Mouse (Mus musculus): ENCODE results near the gene Efna2.
"Not testable (repeated sequence)": the region's sequence is repeated elsewhere in the genome, so short reads cannot be mapped to it uniquely, and the experiment has no call there.

The Efna2 gene

DNA sequence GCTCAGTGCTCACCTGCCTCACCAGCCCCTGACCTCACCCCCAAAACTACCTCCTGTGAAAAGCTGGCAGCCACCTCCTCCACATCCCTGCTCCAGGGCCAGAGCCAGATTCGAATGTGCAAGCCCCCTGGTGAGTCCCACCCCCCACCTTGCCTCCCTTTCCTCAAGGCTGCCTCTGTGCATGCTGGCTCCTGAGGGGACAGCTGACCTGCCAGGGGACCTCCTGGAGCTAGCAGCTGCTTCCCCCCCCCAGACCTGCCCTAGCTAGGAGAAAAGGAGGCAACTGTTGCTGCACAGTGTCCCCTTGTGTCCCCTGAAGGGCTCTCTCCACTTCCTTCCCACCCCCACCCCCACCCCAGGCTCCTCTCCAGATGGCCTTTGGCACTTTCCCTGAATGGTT, 24.0 kb upstream of the Efna2 start:
- DNase-seq (ENCODE audit: low read depth): no peak

DNA sequence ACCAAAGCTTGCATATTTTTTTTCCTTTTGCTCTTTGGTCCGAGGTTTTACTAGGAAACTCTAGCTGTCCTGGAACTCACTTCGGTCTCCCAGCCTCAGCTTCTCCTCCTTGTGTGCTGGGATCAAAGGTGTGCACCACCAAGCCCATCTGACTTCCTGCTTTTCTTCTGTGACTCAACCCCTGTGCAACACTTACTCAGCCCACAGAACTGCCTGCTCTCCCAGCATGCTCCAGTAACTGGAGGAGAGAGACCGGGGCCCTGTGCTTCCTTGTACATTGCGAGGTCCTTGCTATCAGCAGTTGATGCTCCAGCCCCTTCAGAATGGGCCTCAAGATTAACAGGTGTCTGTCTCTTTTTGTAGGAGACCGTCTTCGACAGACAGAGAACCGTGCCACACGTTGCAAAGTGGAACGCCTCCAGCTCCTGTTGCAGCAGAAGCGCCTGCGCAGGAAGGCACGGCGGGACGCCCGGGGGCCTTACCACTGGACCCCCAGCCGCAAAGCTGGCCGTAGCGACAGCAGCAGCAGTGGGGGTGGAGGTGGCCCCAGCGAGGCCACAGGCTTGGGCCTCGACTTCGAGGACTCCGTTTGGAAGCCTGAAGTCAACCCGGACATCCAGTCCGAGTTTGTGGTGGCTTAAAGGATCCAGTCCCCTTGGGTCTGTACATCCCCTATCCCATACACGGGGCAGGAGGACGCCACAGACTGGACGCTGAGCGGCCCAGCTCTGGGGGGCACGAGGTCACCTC, 23.1 kb upstream of the Efna2 start:
- peak; percentile 45 for DNase-seq (ENCODE audit: low read depth)

DNA sequence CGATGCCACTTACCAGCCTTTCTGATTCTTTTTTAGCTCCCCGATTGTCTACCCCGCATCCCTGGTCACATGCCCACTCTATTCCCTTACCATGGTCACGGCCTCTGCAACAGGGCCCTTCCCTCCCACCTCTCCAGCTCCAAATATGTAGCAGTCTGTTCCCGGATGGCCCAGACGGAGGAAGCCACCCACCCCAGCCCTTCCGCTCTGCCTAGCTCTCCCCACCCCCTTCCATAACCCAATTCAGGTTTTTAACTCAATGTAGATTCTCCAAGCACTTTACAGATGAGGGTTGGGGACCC, 22.6 kb upstream of the Efna2 start:
- no peak for DNase-seq (ENCODE audit: low read depth)

DNA sequence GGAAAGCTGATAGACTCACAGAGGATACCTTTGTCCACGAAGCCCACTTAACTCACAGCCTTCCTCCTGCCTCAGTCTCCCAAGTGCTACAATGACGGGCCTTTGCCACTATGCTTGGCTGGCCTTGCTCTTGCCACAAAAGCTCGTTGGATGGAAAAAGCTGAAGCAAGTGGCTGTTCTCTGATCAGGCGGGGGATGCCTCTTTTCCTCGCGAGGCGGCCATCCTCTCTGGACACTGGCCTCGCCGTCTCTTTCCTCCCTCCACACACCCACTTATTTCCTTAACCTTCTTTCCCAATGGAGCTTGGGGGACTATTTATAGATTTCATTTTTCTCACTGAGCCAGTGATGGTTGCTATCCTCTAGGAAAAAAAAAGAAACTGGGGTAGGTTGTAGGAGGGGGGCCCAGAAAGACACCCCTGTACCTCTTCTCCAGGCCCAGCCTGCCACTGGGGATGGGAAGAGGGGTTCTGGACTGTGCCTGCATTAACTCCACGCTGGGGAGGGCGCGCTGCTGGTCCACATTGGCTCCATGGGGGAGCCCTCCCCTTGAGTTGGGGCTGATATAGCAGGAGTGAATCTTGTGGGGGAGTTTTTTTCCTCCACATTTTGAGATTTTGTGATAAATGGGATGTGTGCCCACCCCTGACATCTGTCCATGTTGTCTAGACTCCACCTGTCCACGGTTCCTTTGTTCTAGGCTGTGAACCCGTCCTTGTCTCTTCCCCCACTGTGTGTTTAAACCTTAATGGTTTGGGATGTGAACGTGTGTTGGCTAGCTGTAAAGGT, 21.9 kb upstream of the Efna2 start:
- DNase-seq (ENCODE audit: low read depth): no peak

DNA sequence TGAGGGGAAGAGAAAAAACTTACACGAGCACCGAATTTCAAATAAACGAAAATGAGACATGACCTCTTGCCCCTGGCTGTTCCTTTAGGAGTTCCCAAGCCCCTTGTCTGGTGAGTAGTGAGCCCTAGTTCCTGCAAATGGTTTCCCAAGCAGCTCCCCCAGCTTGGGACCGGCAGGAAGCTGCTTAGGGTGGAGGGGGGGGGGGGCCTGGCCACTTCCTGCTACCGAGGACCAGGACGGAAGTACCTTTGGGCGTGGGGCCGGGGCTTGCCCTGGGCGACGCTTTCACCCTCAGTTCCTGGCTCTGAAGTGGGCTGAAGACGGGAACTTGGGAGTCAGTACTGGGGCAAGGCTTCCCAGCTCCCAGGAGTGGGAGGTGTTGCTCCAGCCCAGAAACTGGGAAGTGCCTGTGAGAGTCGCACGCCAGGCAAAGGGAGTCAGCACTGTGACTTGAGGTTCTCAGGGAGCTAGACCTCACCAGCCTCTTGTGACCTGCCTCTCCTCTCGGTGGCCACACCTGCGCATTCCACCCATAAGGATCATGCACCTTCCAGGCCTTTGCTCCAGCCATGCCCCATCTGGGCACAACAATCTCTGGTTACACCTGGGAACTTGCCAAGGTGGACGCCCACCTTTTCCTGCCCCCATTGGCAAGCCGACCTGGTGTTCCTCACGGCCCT, 20.8 kb upstream of the Efna2 start:
- DNase-seq (ENCODE audit: low read depth): peak; percentile 77

DNA sequence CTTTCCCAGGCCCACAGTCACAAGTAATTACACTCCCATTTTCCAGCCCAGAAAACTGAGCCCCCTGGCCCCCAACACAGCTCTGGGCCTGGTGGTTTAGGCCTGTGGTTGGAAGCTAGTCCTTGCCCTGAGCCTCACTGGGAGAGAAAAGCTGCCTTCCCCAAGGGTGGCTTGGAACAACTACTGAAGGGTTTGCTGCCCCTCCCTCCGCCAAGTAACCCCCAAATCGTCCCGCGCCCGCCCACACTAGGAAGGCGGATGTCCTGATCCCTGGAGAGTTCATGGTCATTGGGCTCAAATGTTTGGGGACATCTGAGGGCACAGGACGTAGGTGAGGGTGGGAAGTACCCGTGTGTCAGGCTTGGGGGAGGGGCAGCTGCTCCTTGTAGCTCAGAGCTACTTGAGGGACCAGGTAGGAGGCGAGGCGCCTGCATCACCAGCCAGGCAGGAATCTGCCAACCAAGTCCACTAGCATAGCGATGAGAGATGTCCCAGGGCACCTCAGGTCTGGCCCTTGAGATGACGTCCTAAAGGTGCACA, 20.2 kb upstream of the Efna2 start:
- peak; percentile 56 for DNase-seq (ENCODE audit: low read depth)

DNA sequence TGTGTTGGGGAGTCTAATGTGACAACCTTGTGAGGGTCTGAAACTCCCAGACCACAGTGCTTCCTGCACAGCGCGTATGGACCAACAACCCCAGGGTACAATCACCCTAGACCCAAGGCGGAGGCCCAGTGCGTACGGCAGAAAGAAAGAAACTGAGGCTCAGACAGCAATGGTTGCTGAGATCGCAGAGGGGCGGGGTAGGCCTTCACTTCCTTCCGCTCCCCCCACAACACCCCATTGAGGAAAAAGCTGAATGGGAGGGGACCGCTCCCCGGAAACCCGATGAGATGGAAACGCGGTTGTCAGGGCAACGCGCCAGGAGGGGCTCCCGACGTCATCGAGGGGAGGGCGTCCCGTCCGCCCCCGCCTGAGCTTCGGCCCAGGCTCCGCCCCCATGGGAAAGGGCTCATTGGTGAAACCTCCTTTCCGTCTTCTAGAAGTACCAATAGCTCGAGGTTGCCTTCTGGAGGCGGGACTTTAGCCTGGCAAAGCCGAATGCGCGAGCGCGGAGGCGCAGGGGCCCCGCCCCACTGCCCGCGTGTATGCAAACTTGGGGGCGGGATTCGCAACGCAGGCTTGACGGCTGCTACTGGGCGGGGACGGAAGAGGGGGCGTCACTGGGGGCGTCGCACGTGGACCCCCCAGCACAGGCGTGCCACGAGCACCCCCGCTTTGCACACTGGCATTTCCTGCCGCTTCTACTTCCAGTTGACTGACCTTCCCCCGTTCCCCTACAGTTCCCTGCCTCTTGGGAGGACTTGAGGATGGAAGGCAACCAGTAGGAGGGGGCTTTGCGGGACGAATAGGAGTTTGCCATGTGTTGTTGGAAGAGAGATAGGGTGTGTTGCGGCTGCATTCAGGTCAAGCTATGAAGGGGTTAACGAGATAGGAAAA, 19.5 kb upstream of the Efna2 start:
- peak; percentile 100 for DNase-seq (ENCODE audit: low read depth)

DNA sequence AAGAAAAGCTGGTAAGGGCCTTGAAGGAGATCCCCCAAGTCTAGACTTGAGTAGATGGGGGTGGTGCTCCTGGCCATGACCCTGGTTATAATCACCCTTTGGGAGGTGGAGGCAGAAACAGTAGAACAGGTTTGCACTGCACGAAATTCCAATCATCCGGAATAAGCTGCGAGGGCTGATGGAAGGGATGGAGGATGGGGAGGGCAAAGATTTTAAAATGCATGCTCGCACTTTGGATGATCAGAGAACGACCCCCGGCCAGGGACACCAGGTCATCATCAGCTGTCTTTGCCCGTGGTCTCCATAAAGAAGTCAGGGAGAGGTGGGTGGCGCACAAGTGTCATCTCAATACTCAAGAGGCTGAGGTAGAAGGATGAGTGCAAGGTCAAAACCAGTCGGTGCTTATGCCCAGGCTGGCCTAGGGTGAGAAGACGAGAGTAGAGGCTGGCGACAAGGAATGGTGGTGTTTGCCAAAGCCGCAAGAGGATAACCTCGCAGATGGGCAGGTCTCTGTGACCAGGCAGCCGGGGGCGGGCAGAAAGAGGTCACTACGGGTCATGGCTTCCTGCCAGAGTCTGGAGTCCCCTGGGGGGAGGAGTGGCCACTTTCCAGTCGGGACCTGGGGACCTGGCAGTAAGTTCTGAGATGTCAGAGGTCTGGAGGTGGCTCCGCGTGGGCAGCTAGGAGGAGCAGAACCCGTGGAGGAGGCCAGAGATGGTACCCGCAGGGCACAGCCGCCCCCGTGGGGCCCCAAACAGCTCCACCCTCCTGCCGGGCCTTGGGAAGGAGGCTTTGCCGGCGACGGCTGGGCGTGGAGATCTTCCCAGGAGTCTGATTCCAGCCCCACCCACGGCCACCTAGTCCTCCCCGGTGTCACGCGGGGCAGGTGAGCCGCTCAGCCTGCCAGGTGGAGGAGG, 18.6 kb upstream of the Efna2 start:
- DNase-seq (ENCODE audit: low read depth): peak; percentile 86

DNA sequence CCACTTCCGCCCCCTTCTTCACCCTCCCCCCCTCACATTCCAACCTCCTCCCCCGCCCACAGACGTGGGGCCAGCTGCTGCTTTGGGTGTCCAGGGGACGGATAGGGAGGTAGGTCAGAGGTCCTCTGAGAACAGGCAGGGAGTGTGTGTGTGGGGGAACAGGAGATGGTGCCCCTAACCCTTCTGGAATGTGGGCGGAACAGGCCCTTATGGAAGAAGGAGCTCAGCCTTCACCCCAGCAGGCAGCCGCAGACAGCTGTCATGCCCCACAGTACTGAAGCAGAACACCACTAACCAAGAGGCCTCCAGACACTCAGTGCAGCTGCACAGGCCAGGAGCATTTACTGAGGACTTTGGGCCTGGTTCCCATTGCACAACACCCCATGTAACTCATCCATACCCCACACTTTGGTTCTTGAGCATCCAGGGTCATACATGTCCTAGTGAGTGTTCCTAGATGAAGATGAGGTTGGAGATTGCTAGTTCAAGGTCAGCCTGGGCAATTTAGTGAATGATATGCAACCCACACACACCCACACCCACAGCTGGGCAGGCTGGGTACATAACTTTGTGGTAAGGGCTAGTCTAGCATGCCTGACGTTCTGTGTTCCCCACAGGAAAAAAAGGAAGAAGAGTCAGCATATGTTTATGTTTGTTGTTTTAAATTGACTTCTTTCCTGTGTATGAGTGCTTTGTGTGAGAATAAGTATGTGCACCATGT, 17.6 kb upstream of the Efna2 start:
- DNase-seq (ENCODE audit: low read depth): peak; percentile 85

DNA sequence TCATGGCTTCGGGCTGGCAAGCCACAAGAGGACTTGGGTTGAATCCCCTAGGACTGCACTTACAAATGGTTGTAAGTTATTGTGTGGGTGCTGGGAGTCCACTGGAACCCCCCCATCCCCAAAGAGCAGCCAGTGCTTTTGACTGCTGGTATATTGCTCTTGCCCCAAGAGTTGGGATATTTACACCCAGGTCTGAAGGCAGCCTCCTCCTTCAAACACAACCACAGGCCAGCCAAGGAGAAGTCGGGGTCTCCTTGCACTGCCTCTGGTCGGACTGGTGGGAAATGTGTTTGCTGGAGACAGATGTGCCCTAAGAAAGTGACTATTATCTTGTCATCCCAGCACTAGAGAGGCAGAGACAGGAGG, 17.1 kb upstream of the Efna2 start:
- DNase-seq (ENCODE audit: low read depth): no peak

DNA sequence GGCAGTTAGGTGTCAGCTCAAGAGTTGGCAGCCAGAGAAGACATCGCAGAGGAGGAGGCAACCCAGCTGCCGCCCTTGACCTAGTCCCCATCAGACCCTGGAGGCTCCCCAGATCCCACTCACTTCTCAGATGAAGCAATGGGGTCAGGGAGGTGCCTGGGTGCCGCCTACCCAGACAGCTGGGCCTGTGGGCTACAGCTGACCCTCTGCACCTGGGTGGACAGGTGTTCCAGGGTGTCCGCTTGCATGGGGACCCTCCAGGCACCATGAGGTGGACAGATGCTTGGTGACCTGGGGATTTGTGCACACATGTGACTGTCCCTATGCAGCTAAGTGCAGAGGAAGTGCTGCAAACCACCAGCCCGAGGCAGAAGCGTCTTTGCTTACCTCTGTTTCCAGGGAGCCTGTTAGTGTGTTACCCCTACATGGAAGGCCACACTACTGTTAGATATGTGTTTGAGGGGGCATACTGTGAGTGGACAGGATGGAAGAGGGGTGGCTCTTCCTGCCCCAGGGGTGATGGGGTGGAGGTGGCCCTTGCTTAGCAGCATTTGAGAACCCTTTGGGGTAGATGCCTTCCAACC, 16.5 kb upstream of the Efna2 start:
- no peak for DNase-seq (ENCODE audit: low read depth)

DNA sequence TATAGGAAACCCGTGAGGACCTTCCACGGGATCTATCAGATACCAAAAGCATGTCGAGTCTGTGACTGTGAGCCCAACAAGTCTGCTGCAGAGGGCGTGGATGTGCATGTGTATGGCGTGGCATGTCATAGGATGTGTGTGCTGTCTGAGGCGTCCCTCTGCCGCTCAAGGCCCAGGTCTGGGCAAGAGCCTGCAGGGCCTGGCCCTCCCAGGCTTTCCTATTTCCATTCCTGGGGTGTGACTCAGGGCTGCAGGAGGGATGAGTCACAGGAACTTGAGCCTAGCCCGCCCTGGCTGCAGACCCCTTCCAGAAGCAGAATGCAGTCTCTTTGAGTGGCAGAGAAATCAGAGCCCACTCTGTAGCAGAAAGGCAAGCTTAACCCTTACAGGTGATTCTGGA, 15.6 kb upstream of the Efna2 start:
- DNase-seq (ENCODE audit: low read depth): peak; percentile 93

DNA sequence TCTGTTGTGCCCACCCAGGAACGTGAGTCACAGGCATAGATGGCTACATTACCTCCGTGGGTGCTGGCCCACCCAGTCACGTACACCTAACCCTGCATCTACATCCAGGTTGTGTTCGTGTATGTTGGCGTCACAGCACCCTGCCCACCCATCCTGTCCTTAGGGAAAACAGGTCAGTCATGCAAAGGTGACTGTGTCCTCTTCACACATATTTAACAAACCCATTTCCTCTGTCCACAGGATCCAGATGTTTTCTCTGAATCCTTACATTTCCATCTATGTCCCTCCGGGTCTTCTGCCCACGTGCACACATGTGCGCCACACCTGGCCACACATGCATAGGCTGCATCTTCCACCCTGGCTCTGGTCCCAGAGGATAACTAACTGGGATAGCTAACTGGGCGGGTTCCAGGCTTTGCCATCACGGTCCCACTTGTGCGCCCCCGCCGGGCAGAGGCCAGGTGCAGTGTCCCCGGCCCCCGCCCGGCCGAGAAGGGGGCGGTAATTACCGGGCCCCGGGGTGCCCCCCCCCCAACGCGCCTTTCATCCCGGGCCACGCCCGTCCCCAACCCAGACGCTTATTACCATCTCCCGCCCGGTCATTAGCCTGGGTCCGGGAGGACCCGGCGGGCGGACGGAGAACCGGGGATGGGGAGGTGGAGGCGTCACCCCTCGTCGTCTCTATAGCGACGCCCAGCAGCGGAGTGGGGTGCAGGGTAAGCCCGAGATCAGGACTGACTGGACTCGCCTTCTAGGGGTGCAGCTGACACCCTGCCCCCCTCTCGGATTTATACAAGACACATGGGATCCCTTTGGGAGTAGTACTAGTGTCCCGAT, 14.9 kb upstream of the Efna2 start:
- DNase-seq (ENCODE audit: low read depth): peak; percentile 72

DNA sequence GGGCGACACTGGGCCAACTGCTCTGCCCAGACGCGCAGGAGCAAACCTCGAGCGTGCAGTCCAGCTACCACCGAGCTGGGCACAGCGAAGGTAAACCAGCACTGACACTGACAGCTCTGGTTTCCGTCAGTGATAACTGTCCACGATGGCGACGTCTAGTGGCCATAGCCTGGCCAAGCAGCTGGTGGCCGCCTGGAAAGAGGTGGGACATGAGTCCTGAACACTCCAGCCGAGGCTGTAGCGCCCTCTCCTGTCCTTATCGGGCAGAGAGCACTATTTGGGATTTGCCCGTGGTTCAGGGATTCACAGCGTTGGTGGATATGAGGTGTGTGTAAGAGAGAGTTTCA, 14.3 kb upstream of the Efna2 start:
- peak; percentile 98 for DNase-seq (ENCODE audit: low read depth)

DNA sequence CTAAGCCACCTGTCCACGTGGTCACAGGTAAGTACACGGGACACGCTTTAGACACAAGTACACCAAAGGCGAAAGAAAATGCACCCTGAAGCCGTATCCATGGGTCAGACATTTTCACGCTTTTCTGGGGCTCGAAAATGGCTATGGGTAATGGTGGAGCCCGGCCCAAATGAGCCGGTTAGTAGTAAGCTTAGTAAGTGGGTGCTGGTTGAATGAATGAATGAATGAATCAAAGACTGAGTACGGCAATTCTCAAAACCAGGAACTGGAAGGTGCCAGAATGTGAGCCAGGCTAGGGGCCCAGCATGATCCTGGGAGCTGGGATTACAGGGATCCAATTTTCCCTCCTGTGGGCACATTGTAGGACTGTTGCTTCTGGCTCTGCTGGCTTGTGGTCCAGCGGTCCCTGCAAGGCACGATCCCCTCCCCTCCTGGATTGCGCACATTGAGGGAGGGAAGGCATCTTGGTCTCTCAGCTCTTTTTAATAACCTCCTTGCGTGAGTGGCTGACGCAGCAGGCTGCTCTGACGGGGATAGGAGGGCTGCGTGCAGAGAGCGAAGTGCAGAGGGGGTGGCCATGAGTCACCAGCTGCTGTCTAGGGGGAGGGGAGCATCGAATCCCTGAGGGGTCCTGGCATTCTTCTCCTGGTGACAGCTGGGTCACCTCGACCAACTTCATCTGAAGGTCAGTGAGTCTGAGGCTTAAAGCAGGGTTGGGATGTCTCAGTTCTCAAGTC, 13.7 kb upstream of the Efna2 start, which contains the start of gene Cirbp:
Gene Cirbp (plus strand): TSS at position 594 of the 737 bp plus-strand sequence.
- peak; percentile 87 for DNase-seq (ENCODE audit: low read depth)

DNA sequence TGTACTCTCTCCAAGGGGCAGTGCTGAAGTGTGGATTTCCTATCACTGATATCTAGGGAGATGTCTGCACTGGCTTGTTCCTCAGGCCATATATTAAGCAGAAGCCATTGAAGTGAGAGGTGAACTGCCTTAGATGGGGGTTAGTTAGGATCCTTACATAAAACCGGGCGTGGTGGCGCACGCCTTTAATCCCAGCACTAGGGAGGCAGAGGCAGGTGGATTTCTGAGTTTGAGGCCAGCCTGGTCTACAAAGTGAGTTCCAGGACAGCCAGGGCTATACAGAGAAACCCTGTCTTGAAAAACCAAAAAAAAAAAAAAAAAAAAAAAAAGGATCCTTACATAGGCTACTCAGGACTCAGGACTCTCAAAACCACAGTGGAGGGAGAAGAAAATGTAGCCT, 13.1 kb upstream of the Efna2 start:
- DNase-seq (ENCODE audit: low read depth): not testable (repeated sequence)

DNA sequence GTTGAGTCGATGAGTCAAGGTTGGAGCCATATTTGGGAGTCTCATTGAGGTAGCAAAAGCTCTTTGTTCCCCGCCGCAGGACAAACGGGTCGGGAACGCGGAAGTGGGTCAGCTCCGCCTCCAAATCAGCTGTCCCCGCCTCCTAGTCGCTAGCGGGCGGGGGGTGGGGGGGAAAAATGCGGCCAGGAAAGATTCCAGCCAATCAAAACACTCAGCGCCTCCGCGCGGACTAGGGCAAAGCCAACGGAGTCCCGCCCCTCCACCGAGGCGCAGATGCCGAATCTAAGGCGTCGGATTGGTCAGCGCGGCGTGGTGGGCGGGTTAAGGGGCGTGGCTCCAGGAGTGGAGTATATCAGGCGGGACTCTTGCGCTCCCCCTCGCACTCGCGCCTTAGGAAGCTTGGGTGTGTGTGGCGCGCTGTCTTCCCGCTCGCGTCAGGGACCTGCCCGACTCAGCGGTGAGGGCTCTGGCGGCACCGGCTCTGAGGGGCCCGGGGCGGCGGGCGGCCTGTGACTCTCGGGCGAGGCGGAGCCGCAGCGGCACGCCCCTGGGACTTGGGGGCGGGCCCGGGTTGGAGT, 11.7 kb upstream of the Efna2 start:
- peak; percentile 100 for DNase-seq (ENCODE audit: low read depth)

Data from NIH3T3 (cell line).